Mouse (Mus musculus): ENCODE measurements around the gene Scrn2. TPM values are rescaled to one million over a fixed set of nuclear protein-coding genes. Genes with fewer than 3 reads are reported as not detected.
A peak's percentile ranks its signal among the peaks of the same experiment; 100 is the strongest.

The Scrn2 gene
- total and polyA plus RNA-seq, 2 experiments from 2014 or later = 12.4 to 24.0 TPM

- no peak for TF ChIP-seq CTCF (IDR thresholded peaks at IDR 0.05; ENCODE audit: low read depth)
- 14% methylated on average over 13 of the region's 13 CpGs for WGBS
- peak; percentile 59 for ATAC-seq
- peak; percentile 43 for DNase-seq (ENCODE audit: low spot score)
- H3K27me3 ChIP-seq (ENCODE audit: insufficient read depth, low read length) = no peaks in the 10 kb centered on the region
- peak overlapping the region; percentile 67 for H3K9ac ChIP-seq (replicated peaks; ENCODE audit: low read length)
- peak overlapping the region; percentile 96 for H3K4me2 ChIP-seq (ENCODE audit: low read depth, low read length)
- H3K4me3 ChIP-seq (ENCODE audit: low read length) = peak overlapping the region; percentile 68
- no peaks in the 10 kb centered on the region for H3K9me3 ChIP-seq (ENCODE audit: low read length)
- H3K27ac ChIP-seq = peak overlapping the region; percentile 78
- peaks cover 22% of the 10 kb centered on the region for H3K4me1 ChIP-seq (ENCODE audit: insufficient read depth, low read length)
- peaks cover 28% of the 10 kb centered on the region for H3K36me3 ChIP-seq (ENCODE audit: insufficient read depth, low read length)
Observed at GRCm38 (mm10) chr11:97050944-97051586, 21.3 kb downstream of the Scrn2 start.

- DNase-seq (ENCODE audit: low spot score) = no peak
- Histone ChIP-seq H3K27ac (no peak overlapping the region), H3K4me1 (ENCODE audit: insufficient read depth, low read length) (peaks cover 22% of the 10 kb centered on the region), H3K36me3 (ENCODE audit: insufficient read depth, low read length) (peaks cover 27% of the 10 kb centered on the region), H3K9me3 (ENCODE audit: low read length) (no peaks in the 10 kb centered on the region), H3K27me3 (ENCODE audit: insufficient read depth, low read length) (no peaks in the 10 kb centered on the region), H3K4me3 (ENCODE audit: low read length) (no peak overlapping the region), H3K9ac (replicated peaks; ENCODE audit: low read length) (peak overlapping the region; percentile 67; the same call in 1 of the 2 replicates), H3K4me2 (ENCODE audit: low read depth, low read length) (peak overlapping the region; percentile 96)
- TF ChIP-seq CTCF (IDR thresholded peaks at IDR 0.05; ENCODE audit: low read depth) = no peak
- 25% methylated on average over 11 of the region's 11 CpGs for WGBS
- ATAC-seq = no peak
Observed at GRCm38 (mm10) chr11:97052219-97052646, 22.5 kb downstream of the Scrn2 start.

GRCm38 (mm10) chr11:97063274-97063920 is 33.7 kb downstream of the Scrn2 start:
- WGBS = 31% methylated on average over 9 of the region's 9 CpGs
- Histone ChIP-seq H3K27ac (peak overlapping the region; percentile 58), H3K4me3 (ENCODE audit: low read length) (no peak overlapping the region), H3K9ac (replicated peaks; ENCODE audit: low read length) (no peak overlapping the region), H3K4me2 (ENCODE audit: low read depth, low read length) (no peak overlapping the region), H3K36me3 (ENCODE audit: insufficient read depth, low read length) (peaks cover 24% of the 10 kb centered on the region), H3K27me3 (ENCODE audit: insufficient read depth, low read length) (no peaks in the 10 kb centered on the region), H3K4me1 (ENCODE audit: insufficient read depth, low read length) (no peaks in the 10 kb centered on the region), H3K9me3 (ENCODE audit: low read length) (no peaks in the 10 kb centered on the region)
- no peak for TF ChIP-seq CTCF (IDR thresholded peaks at IDR 0.05; ENCODE audit: low read depth)
- no peak for ATAC-seq
- DNase-seq (ENCODE audit: low spot score) = peak; percentile 36

DNA sequence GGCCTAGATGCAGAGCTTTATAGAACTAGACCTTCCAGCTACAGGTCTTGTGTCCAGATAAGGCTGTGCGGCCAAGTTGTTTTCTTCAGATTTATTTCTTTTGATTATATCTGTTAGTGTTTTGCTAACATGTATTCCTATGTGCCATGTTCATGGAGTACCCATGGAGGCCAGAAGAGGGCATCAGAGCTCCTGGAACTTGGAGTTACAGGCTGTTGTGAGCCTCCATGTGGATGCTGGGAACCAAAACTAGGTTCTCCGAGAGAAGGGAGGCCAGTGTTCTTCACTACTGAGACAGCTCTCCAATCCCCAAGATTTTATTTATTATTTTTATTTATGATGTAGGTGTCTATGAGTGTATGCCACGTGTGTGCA is 34.2 kb downstream of the Scrn2 start:
- H3K4me2 ChIP-seq (ENCODE audit: low read depth, low read length) = no peak overlapping the region
- DNase-seq (ENCODE audit: low spot score) = no peak
- H3K4me3 ChIP-seq (ENCODE audit: low read length) = no peak overlapping the region
- no peaks in the 10 kb centered on the region for H3K9me3 ChIP-seq (ENCODE audit: low read length)
- no peak for ATAC-seq
- peak overlapping the region; percentile 58 for H3K27ac ChIP-seq
- 83% methylated on average over 3 of the region's 3 CpGs for WGBS
- TF ChIP-seq CTCF (IDR thresholded peaks at IDR 0.05; ENCODE audit: low read depth) = peak; percentile 39
- peaks cover 24% of the 10 kb centered on the region for H3K36me3 ChIP-seq (ENCODE audit: insufficient read depth, low read length)
- H3K4me1 ChIP-seq (ENCODE audit: insufficient read depth, low read length) = no peaks in the 10 kb centered on the region
- H3K27me3 ChIP-seq (ENCODE audit: insufficient read depth, low read length) = no peaks in the 10 kb centered on the region
- no peak overlapping the region for H3K9ac ChIP-seq (replicated peaks; ENCODE audit: low read length)

DNA sequence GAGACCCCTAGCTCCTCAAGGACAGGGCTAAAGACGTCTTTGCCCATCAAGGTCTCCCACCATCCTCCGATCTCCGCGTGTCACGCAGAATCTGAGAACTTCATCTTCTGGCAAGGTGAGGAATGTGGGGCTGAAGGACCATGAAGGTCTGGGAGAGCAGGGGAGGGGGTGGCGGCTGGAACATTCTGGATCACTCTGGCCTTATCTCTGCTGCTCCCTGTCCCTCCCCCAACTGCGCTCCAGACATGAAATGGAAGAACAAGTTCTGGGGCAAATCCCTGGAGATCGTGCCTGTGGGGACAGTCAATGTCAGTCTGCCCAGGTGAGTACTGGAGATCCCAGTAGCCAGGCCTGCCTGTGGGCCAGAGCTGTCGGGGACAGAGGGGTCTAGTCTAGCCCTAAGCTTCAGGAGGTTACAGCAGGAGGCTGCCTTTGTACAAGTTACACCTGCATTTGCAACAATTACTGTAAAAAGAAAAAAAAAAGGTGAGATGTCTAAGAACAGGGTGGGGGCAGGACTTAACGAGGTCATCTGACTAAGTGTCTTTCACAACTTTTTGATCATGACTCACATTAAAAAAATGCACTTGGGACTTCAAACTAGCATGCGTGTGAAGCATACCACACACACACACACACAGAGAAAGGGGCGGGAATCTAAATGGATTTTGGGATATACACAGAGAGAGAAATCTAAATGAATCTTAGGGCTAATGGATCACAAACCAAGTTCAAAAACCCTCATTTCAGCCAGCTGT is 36.0 kb downstream of the Scrn2 start:
- no peak for TF ChIP-seq CTCF (IDR thresholded peaks at IDR 0.05; ENCODE audit: low read depth)
- 79% methylated on average over 12 of the region's 12 CpGs for WGBS
- Histone ChIP-seq H3K27ac (no peak overlapping the region), H3K4me3 (ENCODE audit: low read length) (no peak overlapping the region), H3K9me3 (ENCODE audit: low read length) (no peaks in the 10 kb centered on the region), H3K4me2 (ENCODE audit: low read depth, low read length) (no peak overlapping the region), H3K4me1 (ENCODE audit: insufficient read depth, low read length) (no peaks in the 10 kb centered on the region), H3K27me3 (ENCODE audit: insufficient read depth, low read length) (no peaks in the 10 kb centered on the region), H3K36me3 (ENCODE audit: insufficient read depth, low read length) (peaks cover 15% of the 10 kb centered on the region), H3K9ac (replicated peaks; ENCODE audit: low read length) (no peak overlapping the region)
- DNase-seq (ENCODE audit: low spot score) = no peak
- no peak for ATAC-seq

- Histone ChIP-seq H3K4me2 (ENCODE audit: low read depth, low read length) (no peak overlapping the region), H3K9me3 (ENCODE audit: low read length) (no peaks in the 10 kb centered on the region), H3K27me3 (ENCODE audit: insufficient read depth, low read length) (no peaks in the 10 kb centered on the region), H3K9ac (replicated peaks; ENCODE audit: low read length) (no peak overlapping the region), H3K4me1 (ENCODE audit: insufficient read depth, low read length) (no peaks in the 10 kb centered on the region), H3K36me3 (ENCODE audit: insufficient read depth, low read length) (0 out of 2 replicates have a peak, but pooled peaks cover 9% of the 10 kb centered on the region), H3K4me3 (ENCODE audit: low read length) (no peak overlapping the region), H3K27ac (no peak overlapping the region)
- peak; percentile 28 for DNase-seq (ENCODE audit: low spot score)
- WGBS = 53% methylated on average over 22 of the region's 22 CpGs
- 0 out of 2 replicates have a peak, but pooled peaks have one; percentile 27 for ATAC-seq
- TF ChIP-seq CTCF (IDR thresholded peaks at IDR 0.05; ENCODE audit: low read depth) = no peak
Observed at GRCm38 (mm10) chr11:97066656-97067360, 37.1 kb downstream of the Scrn2 start.

Data from hindbrain, postnatal 0 days (tissue).